Mouse (Mus musculus): ENCODE results near the gene Slc24a4.

- TF ChIP-seq CTCF (IDR thresholded peaks at IDR 0.05; ENCODE audit: extremely low read depth, insufficient read depth, low read length) (no peak), POLR2A (IDR thresholded peaks at IDR 0.05; ENCODE audit: extremely low read depth, insufficient read depth, low read length) (no peak)
Observed at GRCm38 (mm10) chr12:102242076-102242722, 113.7 kb downstream of the Slc24a4 start.

Measured in cortical plate, adult 2 months (tissue).